Mouse (Mus musculus): ENCODE results near the gene Zfp296.
"Not testable (repeated sequence)": the region's sequence is repeated elsewhere in the genome, so short reads cannot be mapped to it uniquely, and the experiment has no call there.

Gene Zfp296

GRCm38 (mm10) chr7:19603849-19604605, 26.9 kb downstream of the Zfp296 start, which contains the start of gene Clasrp:
TSS of gene Clasrp (minus strand) at chr7:19604486.
- peak; percentile 96 for DNase-seq (ENCODE audit: inconsistent ontology term)

- DNase-seq (ENCODE audit: inconsistent ontology term) = not testable (repeated sequence)
These were observed 27.6 kb downstream of the Zfp296 start for GRCm38 (mm10) chr7:19604606-19605214.

GRCm38 (mm10) chr7:19607291-19607690, 30.2 kb downstream of the Zfp296 start:
- DNase-seq (ENCODE audit: inconsistent ontology term) = no peak

DNA sequence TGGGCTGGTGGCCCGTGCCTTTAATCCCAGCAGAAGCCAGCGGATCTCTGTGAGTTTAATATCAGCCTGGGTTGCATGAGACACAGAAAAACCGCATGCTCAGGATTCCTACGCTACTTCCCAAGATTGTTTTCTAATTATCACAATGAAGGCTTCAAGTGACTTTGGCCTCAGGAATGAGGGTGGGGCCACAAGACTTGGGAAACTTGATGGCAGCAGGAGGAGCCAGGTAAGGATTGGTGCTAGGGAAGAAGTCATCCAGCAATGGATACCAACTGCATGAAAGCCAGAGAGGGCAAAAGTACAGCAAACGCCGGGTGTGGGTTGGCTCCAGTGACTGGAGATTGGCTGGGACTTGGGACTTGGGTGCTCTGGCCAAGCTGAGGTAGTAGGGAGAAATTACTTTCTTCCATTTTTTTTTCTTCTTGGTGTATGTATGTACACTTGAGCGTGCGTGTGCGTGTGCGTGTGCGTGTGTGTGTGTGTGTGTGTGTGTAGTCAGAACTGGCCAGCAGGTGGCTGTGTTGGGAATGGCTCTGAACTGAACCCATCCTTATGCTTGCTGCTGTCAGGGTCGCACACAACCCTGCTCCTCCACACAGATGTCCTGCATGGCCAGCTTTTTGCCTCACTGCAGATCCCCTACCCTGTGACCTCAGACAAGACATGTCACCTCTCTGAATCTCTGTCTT, 32.7 kb downstream of the Zfp296 start:
- peak; percentile 72 for DNase-seq (ENCODE audit: inconsistent ontology term)

- DNase-seq (ENCODE audit: inconsistent ontology term) = no peak
These were observed 33.9 kb downstream of the Zfp296 start for GRCm38 (mm10) chr7:19610969-19611368.

DNA sequence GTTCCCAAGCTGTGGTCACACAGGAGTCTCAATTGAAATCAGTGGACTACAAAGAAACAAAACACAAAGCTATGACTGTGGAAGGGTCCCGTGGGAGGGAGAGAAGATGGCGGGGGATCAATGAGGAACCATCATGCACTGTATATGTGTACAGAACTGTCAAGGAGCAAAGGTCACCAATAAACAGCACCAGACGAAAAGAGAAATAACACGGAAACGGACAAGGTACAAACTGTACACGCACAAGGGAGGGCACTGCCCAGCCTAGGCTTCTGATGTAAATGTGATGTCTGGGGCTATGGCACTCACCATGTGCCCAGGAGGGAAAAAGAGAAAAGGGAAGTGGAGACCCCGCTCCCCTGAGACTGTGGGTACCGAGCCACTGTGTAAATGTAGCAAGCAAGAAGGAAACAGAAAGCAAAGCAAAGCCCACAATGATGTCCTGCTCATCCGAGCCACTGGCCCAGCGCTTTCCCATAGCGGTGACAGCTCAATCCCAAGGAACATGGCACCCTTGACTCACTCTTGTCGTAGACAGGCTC, 38.0 kb downstream of the Zfp296 start:
- no peak for DNase-seq (ENCODE audit: inconsistent ontology term)

DNA sequence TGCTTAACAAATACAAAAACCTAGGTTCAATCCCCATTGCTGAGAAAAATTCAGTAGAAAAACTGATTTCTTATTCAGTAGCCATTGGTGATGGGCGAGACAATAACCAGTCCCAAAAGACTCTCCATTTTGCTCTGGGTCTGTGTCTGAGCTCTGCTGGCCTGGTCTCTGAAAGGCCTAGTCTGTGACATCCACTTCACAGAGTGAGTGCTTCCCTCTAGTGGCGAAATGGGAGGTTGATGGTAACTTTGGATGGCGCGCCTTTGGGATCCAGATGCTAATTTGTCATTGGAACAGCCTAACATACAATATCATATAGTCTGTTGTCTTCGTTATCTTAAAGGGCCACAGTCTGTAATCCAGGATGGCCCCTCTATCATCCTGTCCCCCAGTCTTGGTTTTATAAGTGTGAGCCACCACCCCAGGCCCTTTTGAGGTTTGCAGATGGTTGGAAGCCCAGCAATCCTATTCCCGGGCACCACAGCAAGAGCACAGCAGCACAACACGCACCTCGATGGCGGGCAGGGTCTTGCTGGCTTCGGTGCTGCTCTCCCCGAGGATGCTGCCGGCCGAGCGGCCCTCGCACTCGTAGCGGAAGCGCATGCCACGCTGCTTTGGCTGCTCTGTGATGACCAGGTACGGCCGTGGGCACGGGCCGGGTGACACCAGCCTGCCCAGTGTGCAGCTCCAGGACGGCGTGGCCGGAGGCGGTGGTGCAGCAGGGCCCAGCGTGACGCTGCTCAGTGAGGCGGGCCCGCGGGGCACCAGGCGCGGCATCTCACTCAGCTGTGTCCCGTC, 42.1 kb downstream of the Zfp296 start:
- peak; percentile 73 for DNase-seq (ENCODE audit: inconsistent ontology term)

- no peak for DNase-seq (ENCODE audit: inconsistent ontology term)
These were observed 43.7 kb downstream of the Zfp296 start for GRCm38 (mm10) chr7:19620811-19621210.

GRCm38 (mm10) chr7:19622241-19622640, 45.2 kb downstream of the Zfp296 start:
- no peak for DNase-seq (ENCODE audit: inconsistent ontology term)

DNA sequence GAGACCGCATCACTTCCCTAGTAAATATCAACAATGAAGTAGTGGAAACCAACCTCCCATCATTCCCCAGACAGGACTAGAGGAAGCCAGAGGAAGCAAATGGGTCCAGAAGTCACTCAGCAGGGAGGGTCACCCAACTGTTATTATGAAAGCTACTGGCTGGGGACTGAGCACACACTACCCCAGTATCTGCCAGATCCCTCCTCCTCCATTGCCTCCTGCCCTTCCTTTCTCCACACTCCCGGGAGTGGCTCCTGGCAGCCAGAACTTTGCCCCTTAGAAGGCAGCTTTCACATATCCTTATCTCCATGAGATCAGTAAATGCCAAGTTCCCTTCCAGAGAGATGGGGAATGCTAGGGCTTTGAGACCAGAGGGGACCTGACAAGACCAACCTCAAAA, 46.3 kb downstream of the Zfp296 start:
- DNase-seq (ENCODE audit: inconsistent ontology term) = no peak

GRCm38 (mm10) chr7:19627721-19628120, 50.6 kb downstream of the Zfp296 start:
- no peak for DNase-seq (ENCODE audit: inconsistent ontology term)

GRCm38 (mm10) chr7:19628192-19628535, 51.1 kb downstream of the Zfp296 start:
- DNase-seq (ENCODE audit: inconsistent ontology term) = no peak

DNA sequence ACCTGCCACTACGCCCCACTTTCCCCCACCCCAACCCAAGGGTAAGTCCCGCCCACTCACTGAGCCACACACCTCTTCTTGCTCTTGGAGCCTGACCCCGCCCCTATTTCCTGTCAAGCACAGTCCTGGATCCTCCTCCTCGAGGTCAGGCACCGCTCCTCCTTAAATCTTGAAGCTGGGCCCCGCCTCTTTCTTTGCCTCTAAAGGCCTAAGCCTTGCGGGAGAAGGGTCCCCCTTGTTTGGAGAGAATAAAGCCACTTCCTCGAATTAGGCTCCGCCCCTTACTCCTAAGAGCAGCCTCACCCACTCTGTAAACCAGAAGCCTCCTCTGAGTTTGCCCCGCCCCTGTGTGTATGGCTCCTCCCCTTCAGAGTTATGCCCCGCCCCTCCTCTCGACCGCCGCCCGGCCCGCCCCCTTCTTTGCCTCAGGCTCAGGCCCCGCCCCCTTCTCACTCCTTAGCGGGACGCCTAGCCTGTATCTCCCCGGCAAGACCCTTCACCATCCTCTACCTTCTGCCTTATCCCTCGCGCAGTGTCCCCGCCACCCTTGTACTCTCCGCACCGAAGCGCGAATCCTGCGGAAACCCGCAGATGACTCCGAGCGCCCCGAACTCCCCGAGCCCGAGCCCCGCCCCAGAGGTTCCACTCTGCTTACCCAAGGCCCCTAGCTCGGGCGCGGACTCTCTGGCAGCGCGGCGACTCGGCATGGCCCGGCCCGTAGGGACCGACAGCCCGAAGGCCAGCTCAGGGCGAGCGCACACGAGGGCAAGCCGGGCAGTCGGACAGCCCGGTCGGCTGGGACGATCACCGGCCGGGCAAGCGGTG, 51.7 kb downstream of the Zfp296 start:
- peak; percentile 99 for DNase-seq (ENCODE audit: inconsistent ontology term)

- DNase-seq (ENCODE audit: inconsistent ontology term) = peak; percentile 93
These were observed 52.3 kb downstream of the Zfp296 start, which contains the start of gene Relb for GRCm38 (mm10) chr7:19629361-19629734. TSS of gene Relb (minus strand) at chr7:19629438.

Data from Muller cell, postnatal 12 days (primary cell).